Mouse (Mus musculus) pancreas, adult 10 weeks (tissue): ENCODE results near the gene Slc16a4. TPM values are rescaled to one million over a fixed set of nuclear protein-coding genes. Genes with fewer than 3 reads are reported as not detected.

ENCODE experiments used
- polyA plus RNA-seq: library from polyadenylated mRNA; stranded (reverse); fragments of 350-450 nt; fragmentation: Illumina TruSeq; extraction: RNeasy Lipid Tissue Mini Kit (QIAGEN cat#74804); gene quantifications from one replicate; pipeline ENCODE4 v1.2.3, GENCODE M21; 2015; ENCODE audit warnings: low read depth, low replicate concordance; ENCODE audit not compliant: insufficient read depth

Gene Slc16a4
- 0.57 TPM for polyA plus RNA-seq

GRCm38 (mm10) chr3:107290764-107291381 lies at the start of gene Slc16a4:
Gene Slc16a4 (plus strand): TSS chr3:107291230.

GRCm38 (mm10) chr3:107278479-107279269 lies 12.4 kb upstream of the Slc16a4 start, which contains the start of gene Lamtor5:
Gene Lamtor5 (plus strand): TSS chr3:107278858.

DNA sequence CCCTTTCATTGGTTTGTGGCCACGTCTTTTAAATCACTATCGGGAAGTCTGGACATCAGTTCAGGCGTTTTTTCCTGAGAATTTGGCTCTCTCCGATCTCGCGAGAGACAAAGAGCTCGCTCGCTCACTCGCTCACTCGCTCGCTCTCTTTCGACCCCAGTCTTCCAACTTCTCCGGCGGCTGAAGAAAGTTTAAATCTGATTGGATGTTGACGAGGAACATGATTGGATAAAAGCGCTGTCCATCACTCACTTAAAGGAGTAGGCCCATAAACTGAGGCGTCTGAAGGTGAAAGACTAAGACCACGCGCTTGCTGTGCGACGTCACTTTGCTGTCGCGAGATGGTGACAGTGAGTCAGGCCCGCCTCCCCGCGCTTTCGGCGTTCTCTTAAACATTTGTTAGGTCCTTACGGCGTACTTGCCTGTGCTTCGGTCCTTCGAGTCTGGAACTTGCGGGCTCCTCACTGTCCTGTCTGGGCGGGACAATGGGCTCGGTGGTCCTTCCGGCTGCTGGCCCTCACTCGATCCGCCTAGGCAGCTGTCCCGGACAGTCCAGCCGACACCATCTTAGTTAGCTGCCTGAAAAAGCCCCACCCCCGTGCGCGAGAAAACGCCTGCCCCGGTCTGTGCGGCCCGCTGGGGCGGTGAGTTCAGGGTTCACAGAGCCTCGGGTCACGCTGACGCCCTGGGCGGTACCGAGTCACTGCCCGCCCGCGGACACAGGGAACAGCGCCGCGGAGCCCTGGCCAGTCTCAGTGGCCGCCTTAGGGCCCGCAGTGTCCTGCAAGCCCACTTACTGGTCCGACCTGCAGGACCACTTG lies 42.6 kb downstream of the Slc16a4 start, which contains the start of gene Rbm15:
Rbm15 (minus strand) TSS at position 293 of the 821 bp plus-strand sequence.

Other genes starting within 250 kb of the Slc16a4 start
- 1.1 TPM for gene Kcna2, start 190.1 kb upstream of the Slc16a4 start, polyA plus RNA-seq
- gene Kcna10, start 108.2 kb upstream of the Slc16a4 start, polyA plus RNA-seq: not detected
- gene Cym, start 69.5 kb upstream of the Slc16a4 start, polyA plus RNA-seq: not detected
- not detected for gene A630076J17Rik, start 60.6 kb upstream of the Slc16a4 start, polyA plus RNA-seq
- not detected for gene Prok1, start 51.5 kb upstream of the Slc16a4 start, polyA plus RNA-seq
- 20.9 TPM for gene Lamtor5, start 12.4 kb upstream of the Slc16a4 start, polyA plus RNA-seq
- gene Rbm15, start 42.4 kb downstream of the Slc16a4 start, polyA plus RNA-seq: 2.5 TPM
- gene Kcnc4, start 168.3 kb downstream of the Slc16a4 start, polyA plus RNA-seq: not detected
- 2.5 TPM for gene Slc6a17, start 226.8 kb downstream of the Slc16a4 start, polyA plus RNA-seq